Mouse (Mus musculus) lung, postnatal 0 days (tissue): ENCODE data around the gene Sytl1.

Experiments used
- CTCF ChIP-seq: IDR thresholded peaks from 2 replicates; pipeline ENCODE4 v1.5.1; 2016; ENCODE audit warnings: antibody characterized with exemption, mild to moderate bottlenecking
- EP300 ChIP-seq: IDR thresholded peaks from 2 replicates; pipeline ENCODE4 v1.6.1; 2016; ENCODE audit warnings: antibody characterized with exemption, mild to moderate bottlenecking, control low read depth

- no peak for TF ChIP-seq CTCF
- TF ChIP-seq EP300 = no peak
Measured at GRCm38 (mm10) chr4:133265759-133266158, 2.8 kb upstream of the Sytl1 start.
